Mouse (Mus musculus) liver, adult 2 months (tissue): ENCODE measurements around the gene Gmnc.

ENCODE experiments used
- CTCF ChIP-seq: fragments of 200-500 bp; IDR thresholded peaks from 2 replicates; pipeline ENCODE4 v1.5.1; 2011; ENCODE audit warnings: low read depth, low read length, control low read depth
- POLR2A ChIP-seq: fragments of 200-500 bp; IDR thresholded peaks from 2 replicates; pipeline ENCODE4 v1.6.1; 2011; ENCODE audit warnings: low read length, control low read depth; ENCODE audit not compliant: insufficient read depth; ENCODE audit errors: extremely low read depth

DNA sequence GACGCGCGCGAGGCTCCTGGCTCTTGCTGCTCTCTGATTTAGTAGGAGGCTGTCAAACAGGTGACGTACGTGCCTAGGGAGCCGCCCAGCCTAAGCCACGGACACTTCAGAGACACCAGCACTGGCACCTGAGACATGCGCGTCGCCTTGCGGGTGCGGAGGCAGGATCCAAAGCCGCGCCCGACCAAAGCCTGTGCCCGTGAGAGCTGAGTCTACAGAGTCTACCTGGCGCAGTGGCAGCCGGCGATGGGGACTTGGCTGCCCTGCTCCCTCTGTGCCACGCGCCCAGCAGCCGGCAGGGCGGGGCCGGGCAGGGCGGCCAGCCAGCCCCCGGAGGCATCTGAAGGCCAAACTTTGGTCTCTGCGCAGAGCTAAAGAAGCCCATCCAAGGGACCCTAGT is 23.5 kb downstream of the Gmnc start:
- TF ChIP-seq CTCF (no peak), POLR2A (no peak)
